Mouse (Mus musculus) lung, postnatal 14 days (tissue): ENCODE measurements around the gene Krtap11-1.

ENCODE experiments used
- DNase-seq: peaks from one replicate; pipeline ENCODE4 v3.0.0; 2021

The Krtap11-1 gene

DNA sequence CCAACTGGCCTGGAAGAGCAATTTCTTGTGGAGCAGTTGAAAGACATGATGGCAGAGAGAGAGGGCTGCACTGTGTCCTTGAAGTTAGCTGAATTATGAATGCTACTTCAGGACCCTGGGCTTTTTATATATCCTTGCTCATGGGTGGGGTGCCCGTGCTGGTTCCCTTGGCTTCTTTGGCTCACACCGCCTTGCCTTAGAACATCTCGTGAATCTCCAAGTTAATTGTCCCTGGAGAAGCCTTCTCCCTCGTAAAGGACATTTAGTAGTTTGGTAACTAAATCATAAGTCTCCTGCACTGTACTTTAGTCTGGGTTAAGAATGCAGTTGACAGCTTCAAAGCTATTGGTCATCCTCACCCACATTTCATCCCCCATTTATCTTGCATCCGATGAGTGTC is at the start of gene Krtap11-1:
Gene Krtap11-1, minus strand, starts transcription at position 101 of the 400 bp plus-strand sequence.
- no peak for DNase-seq

DNA sequence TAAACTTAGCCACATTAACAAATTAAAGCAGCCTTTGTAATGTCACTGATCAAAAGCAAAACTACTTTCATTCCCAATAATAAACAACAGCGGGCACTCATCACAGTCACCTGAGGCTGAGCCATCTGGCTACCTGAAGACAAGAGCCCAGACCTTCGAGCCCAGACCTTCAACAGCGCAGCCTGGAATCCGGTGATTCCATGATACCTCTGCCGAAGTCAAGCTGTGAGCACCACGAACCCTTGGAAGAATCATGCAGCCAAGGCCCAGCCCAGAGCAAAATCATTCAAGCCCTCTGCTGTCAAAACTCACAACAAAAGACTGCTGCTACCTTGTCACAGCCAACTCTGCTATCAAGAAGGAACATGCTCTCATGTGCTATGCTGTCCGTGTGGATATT is 47.2 kb upstream of the Krtap11-1 start:
- no peak for DNase-seq

DNA sequence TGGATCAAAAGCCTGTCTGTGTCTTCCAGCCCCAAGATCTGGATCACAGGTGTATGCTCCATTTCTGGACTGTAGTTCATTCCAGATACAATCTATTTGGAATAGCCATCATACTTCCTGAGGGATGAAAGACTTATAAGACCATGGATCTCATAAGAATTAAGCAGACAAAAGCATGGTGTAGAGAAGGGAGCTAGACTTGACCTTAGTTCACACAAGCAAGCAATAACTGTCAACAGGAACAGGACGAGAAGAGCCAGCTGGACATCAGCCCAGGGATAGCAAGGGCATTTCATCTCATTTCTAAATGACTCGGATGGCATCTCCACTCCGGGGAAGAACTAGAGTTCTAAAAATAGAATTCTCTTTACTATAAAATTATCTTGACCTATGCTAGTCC is 46.3 kb upstream of the Krtap11-1 start:
- DNase-seq, result no peak

DNA sequence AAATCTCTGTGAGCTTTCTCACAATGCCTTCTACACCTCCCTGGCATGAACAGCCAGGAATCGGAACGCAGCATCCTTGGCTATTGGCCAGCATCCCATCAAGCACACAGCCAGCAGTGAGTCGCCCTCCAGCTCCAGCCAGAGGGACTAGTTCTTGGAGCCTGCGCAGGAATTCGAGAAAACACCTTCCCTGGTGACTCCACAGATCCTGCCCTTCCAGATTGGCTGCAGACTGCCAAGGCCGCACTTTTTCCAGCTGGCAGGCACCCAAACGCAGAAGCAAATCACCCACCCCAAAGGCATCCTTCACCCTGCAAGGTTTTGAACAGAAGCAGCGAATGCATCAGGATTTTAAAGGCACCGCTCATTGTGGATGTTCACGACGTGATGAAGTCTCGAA is 42.7 kb upstream of the Krtap11-1 start:
- no peak for DNase-seq

DNA sequence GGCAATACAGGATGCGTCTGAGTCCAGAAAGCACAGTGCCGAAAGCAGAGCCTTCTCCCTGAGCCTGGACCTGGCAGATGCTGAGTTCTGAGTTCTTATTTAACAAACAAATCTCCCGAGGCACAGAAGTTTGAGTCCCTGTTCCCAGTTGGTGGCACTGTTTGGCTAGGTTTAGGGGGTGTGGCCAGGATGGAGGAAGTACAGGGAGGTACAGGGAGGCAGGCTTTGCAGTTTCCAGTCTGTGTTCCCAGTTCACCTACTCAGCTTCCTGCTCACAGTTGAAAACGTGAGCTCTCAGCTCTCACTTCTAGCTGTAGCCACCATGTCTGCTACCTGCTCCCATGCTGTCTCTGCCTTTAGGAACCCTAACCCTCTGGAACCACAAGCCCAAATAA is 37.8 kb upstream of the Krtap11-1 start:
- DNase-seq, result no peak

DNA sequence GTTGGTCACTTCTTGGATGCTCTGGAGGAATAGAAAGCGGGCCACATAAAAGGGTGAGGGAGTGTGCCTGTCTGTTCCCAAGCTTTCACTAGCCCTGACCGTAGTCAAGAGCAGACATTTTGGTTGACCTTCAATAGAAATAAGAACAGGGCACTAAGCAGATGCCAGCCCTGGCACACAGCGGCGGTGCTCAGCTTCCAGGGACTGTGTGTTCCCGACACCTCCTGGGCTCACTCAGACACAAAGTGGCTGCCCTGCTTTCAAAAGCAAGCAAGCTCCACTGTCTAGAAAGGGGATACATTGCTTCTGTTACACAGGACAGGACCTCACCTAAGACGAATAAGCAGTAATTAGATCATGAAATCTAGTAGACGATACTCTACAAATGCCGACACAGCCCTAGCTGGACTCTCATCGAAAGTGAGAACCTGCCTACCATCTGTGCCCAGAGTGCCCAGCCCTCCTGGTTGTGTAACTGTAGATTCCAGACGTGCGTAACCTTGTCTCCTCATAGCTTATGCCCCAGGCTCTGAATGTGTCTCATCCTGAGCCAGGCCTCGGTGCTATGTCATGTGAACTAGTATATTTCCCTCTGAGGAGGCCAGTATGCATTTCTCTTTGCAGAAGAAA is 37.3 kb upstream of the Krtap11-1 start:
- DNase-seq, result no peak

DNA sequence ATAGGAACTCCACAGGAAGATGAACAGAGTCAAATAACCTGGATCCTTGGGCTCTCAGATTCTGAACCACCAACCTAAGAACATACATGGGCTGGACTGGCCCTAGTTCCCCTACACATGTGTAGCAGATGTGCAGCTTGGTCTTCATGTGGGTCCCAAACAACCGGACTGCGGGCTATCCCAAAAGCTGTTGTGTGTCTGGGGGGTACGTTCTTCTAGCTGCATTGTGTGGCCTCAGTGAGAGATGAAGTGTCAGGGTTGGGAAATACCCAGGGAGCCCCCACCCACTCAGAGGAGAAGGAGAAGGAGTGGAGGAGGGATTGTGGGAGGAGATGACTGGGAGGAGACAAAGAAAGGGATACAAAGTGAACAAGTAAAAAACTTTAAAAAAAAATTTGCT is 36.0 kb upstream of the Krtap11-1 start:
- no peak for DNase-seq

DNA sequence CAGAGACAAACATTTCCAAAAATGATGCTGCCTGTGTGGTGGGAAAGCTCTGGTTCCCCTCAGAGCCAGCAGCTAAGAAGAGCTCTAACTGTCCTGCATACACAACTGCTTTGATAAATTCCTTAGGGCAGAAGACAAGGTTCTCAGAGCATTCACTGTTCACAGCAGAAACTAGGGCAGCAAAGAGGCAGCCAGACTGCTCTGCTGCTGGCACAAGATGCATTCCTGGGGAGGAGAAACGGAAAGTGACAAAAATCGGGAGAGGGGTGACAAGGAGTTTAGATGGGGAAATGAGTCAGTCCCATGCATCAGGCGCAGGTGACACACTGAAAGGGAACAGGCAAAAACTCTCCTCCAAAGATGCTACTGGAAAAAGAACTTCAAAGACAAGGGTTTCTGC is 16.2 kb upstream of the Krtap11-1 start:
- DNase-seq, result no peak

DNA sequence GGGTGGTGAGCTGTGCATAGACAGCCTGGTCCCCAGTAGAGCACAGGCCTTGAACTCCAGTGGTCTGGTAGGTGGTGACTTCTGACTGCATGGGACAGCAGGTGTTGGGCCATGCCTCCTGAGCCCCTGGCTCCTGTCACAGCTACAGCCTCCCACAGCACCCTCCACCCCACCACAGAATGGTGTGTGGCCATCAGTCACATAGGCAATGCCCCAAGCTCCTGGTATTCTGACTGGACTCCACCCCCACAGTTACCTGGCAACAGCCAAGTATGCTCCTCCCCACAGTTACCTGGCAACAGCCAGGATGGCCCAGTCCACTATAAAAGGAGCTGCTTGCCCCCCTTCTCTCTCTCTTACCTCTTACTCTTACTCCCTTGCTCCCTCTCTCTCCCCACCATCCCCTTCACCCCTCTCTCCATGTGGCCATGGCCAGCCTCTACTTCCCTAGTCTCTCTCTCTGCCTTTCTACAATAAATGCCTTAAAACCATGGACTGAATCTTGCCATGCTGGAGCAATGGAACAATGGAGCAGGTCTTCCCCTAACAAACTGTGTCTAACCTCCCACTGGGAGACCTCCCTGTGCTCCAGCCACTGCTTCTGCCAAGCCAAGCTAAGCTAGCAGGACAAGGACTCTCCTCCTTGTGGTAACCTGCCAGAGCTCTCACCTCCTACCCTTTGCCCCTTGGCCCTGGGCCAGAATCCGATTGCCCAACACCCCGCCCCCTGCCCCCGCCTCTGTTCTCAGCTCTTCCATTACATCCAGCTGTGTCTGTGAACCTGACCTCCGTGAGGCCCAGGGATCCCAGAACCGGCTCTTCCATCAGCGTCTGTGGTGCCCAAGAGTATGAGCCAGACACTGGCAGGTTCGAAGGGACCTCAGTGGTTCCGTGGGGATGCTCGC is 14.9 kb upstream of the Krtap11-1 start:
- no peak for DNase-seq

DNA sequence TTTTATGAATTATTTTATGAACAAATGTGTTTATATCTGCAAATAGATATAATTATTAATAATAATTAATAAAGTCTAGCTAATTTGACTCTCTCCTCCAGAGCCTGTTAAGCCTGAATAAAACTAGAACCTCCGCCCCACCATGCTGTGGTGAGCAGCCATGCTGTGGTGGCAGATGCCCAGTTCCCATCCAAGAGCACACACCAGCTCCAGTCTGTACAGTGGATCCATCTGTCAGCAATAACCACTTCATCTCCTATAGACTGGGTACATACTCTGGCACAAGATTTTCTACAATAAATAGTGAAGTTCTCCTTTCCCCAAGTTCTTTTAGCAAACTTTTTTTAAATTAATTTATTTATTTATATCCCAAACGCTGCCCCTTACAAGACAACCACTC is 10.7 kb upstream of the Krtap11-1 start:
- DNase-seq, result no peak

DNA sequence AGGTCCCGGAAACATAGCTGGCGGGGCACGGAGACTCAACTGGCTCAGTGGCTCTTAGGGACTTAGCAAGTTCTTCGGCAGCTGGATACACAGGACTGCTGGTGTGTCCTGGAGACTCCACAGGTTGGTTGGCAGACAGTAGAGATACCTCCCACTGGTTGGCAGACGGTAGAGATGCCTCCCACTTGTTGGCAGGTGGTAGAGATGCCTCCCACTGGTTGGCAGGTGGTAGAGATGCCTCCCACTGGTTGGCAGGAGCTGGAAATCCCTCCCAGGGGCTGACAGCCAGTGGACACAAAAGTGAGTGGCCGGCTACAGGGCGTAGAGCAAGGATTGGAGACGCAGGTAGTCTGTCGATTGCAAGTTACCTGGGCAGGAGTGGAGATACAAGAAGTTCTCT is 467 bp downstream of the Krtap11-1 start:
- no peak for DNase-seq

DNA sequence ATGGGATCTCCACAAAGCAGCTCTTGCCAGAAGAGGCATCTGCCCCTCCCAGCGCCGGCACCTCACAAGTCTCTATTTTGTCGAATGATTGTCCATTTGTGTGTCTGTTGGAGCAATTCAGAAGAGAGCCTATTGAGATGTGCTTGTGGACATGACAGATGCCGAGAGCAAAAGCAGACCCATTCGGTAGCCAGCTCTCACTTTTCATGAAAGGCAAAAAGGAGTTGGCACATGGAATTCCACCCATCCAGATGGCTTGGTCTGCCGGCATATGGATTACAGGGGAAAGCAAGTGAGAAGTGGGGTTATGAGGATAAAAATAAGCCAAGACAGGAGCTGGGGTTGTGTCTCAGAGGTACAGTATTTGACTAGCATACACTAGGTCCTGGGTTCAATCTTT is 1.8 kb downstream of the Krtap11-1 start:
- no peak for DNase-seq

DNA sequence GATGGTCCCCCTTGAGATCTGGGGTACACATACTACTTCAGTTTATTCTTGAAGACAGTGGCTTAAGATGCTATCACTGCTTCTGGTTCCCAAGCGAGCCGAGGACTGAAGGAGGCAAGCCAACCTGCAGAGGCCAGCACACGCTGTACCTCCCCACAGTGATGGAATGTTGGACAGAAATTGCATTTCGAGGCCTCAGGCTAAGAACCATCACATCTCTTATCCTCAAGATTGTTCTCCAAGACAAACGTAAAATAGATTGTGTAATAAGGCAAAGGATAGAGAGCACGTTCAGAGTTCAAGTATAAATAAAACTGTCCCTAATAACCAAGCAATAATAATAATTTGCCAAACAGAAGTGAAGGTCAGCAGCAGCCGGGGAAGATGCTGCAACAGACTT is 2.8 kb downstream of the Krtap11-1 start:
- DNase-seq, result no peak

DNA sequence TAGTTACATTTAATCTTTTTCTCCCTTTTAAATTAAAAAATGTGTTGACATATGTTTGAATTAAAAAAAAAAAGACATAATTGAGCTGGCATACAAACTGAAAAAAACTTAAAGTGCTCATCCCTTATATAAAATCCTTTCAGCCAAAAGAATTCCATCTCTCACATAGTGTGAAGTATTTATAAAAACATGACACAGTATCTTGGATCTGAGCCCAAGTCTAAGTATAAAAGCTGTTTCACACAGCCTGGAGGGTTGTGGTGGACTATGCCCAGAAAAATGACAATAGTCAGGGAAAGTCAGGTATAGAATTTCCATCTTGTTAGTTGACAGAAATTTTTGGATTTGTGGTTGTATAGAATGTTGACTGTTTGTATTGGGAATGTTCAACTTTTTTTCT is 20.7 kb downstream of the Krtap11-1 start:
- no peak for DNase-seq

DNA sequence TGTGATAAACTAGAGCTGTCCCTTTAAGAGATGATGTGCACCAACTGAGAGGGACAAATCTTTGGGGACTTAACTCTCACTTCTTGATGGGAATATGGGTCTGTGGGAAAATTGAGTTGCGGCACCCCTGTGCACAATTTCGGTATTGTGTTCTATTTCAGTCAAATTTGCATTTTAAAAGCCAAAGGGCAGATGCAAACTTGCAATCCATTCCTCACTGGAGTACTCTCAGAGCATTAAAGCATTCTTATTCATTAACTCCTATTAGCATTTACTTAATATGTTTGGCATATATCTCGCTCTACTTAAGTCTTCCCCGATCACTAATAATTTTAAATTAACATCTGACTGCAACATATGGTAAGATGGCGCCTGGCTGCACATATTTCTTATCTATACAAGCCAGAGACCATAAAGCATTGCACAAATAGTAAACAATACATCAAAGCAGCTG is 32.9 kb downstream of the Krtap11-1 start:
- no peak for DNase-seq

DNA sequence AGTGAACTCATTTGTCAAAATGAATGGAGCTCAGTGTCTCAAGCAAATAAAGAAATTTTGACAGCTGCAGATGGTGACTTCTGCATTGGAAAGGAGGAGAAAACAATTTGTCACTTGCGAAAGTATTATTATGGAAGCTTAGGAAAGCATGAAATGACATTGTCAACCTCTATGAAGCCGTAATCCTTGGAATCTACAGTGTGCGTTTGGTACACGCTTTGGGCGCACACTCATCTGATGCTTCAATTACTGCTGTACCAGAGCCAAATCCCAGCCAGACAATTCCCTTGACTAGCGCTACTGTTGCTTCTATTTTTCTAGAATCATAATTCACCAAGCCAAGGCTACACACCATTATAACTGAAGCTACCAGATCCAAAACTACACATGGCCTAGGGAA is 33.6 kb downstream of the Krtap11-1 start:
- no peak for DNase-seq

DNA sequence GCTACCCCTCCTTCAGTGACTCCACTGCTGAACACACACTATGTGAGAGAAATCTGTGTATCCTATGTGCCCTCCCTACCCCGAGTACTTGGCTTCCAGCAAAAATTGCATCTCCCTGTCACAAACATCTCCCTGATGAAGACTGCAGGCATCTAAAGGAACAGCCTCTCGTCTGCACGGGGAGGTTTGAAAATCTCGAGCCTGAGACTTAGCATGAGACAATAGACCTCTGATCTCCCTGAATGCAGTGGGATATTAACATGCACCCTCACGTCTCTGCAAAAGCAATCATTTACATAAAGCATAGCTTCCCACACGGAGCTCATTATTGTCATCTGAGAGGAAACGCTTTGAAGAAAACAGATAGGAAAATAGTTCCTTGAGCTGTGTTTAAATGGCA is 40.4 kb downstream of the Krtap11-1 start:
- no peak for DNase-seq

DNA sequence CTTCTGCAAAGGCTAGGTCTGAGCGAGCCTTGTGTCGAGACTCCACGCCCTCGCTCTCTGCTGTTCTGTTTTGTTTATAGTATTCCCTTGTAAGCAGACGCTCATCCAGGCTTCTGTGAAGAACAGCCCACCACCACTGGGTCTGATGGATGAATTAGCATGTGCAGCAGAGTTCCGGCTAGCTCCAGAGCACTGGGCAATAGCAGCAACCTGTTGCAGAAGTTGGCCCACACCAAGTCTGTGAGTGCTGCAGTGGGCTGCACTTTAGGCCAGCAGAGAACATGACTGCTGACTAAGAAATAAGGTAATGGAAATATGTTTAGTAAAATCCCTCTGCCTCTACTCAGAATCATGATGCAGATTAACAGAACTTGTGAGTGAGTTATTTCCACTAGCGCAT is 41.1 kb downstream of the Krtap11-1 start:
- DNase-seq, result no peak

DNA sequence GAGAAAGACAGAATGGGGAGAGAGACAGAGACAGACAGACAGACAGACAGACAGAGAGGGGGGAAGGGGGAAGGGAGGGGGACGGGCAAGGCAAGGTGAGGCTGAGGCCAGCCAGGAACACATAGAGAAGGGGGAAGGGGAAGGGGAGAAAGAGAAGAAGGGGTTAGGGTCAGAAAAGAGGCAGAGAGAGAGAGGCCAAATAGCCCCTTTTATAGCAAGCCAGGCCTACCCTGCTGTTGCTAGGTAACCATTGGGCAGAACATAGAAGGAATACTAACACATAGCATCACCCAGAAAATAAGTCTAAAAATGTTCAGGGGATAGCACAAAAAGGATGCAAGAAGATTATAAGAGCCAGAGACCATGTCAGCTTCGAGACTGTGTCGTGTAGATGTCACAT is 42.6 kb downstream of the Krtap11-1 start:
- no peak for DNase-seq

DNA sequence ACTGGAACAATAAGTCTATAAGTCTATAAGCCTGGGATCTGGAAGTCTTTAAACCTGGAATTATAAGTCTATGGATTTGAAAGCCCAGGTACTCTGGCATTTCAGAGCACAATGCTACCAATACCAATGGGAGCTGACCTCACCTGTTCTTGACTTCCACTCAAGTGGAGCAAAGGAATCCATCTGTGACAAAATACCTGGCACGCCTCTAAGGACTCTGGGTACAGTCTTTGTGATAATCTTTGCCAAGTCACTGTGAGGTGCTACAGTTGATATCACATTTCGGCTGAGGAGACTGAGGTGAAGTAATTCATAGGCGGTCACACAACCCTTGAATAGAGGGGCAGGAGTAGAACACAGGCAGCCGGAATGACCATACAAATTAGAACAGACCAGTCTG is 50.0 kb downstream of the Krtap11-1 start:
- peak; percentile 15 for DNase-seq

DNA sequence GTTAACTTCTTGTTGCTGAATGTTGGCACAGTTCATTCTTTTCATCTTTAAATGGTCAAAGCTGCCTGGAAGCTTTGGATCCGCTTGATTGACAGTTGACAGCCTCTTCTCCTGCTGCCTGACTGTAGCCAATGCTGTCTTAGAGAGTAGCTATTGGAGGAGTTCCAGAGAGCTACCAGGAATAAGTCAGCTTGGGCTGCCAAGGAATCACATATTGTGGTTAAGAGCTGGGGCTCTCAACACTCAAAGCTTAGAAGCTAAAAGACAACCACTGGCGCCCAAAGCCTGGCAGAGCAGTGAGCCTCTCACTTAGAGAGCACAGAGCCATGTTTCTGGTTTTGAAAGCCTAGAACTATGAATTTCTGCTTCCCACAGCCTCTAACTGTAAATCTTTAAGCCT is 50.4 kb downstream of the Krtap11-1 start:
- DNase-seq, result no peak
